ENCODE assay signal across 22 mouse cellular contexts in the genomic region with DNA sequence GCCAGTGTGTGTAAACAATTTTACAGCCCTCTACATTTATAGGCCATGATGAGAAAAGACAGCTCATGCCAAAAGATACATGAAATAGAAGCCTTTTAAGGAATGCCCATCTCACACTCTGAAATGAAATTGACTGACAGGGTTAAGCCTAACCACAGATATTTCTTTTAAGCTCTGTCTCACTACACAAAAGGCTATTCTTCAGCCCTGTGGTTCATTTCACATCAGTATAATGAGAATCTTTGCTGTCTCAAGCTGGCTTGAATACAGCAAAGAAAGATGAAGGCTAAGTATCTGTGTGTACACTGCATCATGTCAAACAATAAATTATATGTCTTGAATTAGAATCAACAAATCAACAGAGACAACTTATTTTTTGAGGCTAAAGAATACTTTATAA.
DNase-seq lines count a peak whose midpoint lies in the region; ATAC-seq lines count a peak whose summit lies in the region.
"Had no signal": no experiment of that assay in that cellular context is flagged by ENCODE, and none has a peak within 500 bp of the region (broad histone marks: within the 10 kb centered on the region; RNA-seq: fewer than 3 reads in every experiment).

No protein-coding gene starts in this region.

- H3K9ac ChIP-seq in forebrain, embryonic 12.5 days: no peak overlapping the region
- H3K9ac ChIP-seq in forebrain, embryonic 11.5 days (ENCODE audit: low read length): no peak overlapping the region
- H3K9ac ChIP-seq in hindbrain, embryonic 11.5 days (ENCODE audit: low read depth, low read length): no peak overlapping the region
- H3K9ac ChIP-seq in hindbrain, embryonic 13.5 days: no peak overlapping the region
- H3K9ac ChIP-seq in midbrain, embryonic 11.5 days (ENCODE audit: low read length): no peak overlapping the region
- no peak overlapping the region for H3K9ac ChIP-seq in midbrain, embryonic 16.5 days (ENCODE audit: low read depth, low read length)
- H3K9ac ChIP-seq: embryonic facial prominence, embryonic 12.5 days; embryonic facial prominence, embryonic 15.5 days had no signal

- no peaks in the 10 kb centered on the region for H3K36me3 ChIP-seq in forebrain, embryonic 12.5 days (replicated peaks)
- no peaks in the 10 kb centered on the region for H3K36me3 ChIP-seq in forebrain, embryonic 11.5 days (ENCODE audit: control insufficient read depth, insufficient read depth, low read length)
- no peaks in the 10 kb centered on the region for H3K36me3 ChIP-seq in hindbrain, embryonic 11.5 days (ENCODE audit: control insufficient read depth, insufficient read depth, low read length)
- H3K36me3 ChIP-seq in hindbrain, embryonic 13.5 days: no peaks in the 10 kb centered on the region
- H3K36me3 ChIP-seq in midbrain, embryonic 11.5 days (ENCODE audit: control insufficient read depth, insufficient read depth, low read length): no peaks in the 10 kb centered on the region
- H3K36me3 ChIP-seq in midbrain, embryonic 16.5 days (ENCODE audit: control insufficient read depth, insufficient read depth, low read length): no peaks in the 10 kb centered on the region
- H3K36me3 ChIP-seq: embryonic facial prominence, embryonic 12.5 days; embryonic facial prominence, embryonic 15.5 days had no signal

- no peak for DNase-seq in forebrain, embryonic 11.5 days (ENCODE audit: low spot score)
- DNase-seq in hindbrain, embryonic 11.5 days (ENCODE audit: low spot score): no peak
- no peak for DNase-seq in midbrain, embryonic 11.5 days (ENCODE audit: low spot score, missing footprints)
- DNase-seq in retina, embryonic 14.5 days (ENCODE audit: low spot score): peak; percentile 62
- no peak for DNase-seq in layer of hippocampus, postnatal 25 days (ENCODE audit: extremely low spot score in 1 of 2, low spot score in 1 of 2)
- DNase-seq: adrenal gland, postnatal 10 days; adrenal gland, postnatal 36 days; cerebellum, adult 11 months; cerebellum, adult 2 months; cerebellum, adult 9-11 months; cerebellum, postnatal 25 days; gastrocnemius, postnatal 10 days; heart, adult 11 months had no signal

- no peak overlapping the region for H3K27ac ChIP-seq in forebrain, embryonic 12.5 days
- H3K27ac ChIP-seq in forebrain, embryonic 11.5 days (ENCODE audit: low read depth, low read length): no peak overlapping the region
- H3K27ac ChIP-seq in hindbrain, embryonic 11.5 days (ENCODE audit: low read depth, low read length): no peak overlapping the region
- H3K27ac ChIP-seq in hindbrain, embryonic 13.5 days: no peak overlapping the region
- no peak overlapping the region; the same call in 1 of the 2 replicates for H3K27ac ChIP-seq in midbrain, embryonic 11.5 days (ENCODE audit: low read depth, low read length)
- no peak overlapping the region for H3K27ac ChIP-seq in midbrain, embryonic 16.5 days (ENCODE audit: low read length)
- H3K27ac ChIP-seq: embryonic facial prominence, embryonic 12.5 days; embryonic facial prominence, embryonic 15.5 days had no signal

- H3K4me1 ChIP-seq in forebrain, embryonic 12.5 days: peaks cover 2% of the 10 kb centered on the region; the same call in 1 of the 2 replicates
- H3K4me1 ChIP-seq in forebrain, embryonic 11.5 days (replicated peaks; ENCODE audit: control insufficient read depth, insufficient read depth, low read length): no peaks in the 10 kb centered on the region
- no peaks in the 10 kb centered on the region for H3K4me1 ChIP-seq in hindbrain, embryonic 11.5 days (replicated peaks; ENCODE audit: control insufficient read depth, insufficient read depth, low read length)
- H3K4me1 ChIP-seq in hindbrain, embryonic 13.5 days (replicated peaks): no peaks in the 10 kb centered on the region
- H3K4me1 ChIP-seq in midbrain, embryonic 11.5 days (ENCODE audit: control insufficient read depth, insufficient read depth, low read length): peaks cover 8% of the 10 kb centered on the region; the same call in 1 of the 2 replicates
- H3K4me1 ChIP-seq in midbrain, embryonic 16.5 days (ENCODE audit: control insufficient read depth, insufficient read depth, low read length): no peaks in the 10 kb centered on the region
- H3K4me1 ChIP-seq: embryonic facial prominence, embryonic 12.5 days; embryonic facial prominence, embryonic 15.5 days had no signal

- 0 out of 2 replicates have a peak, but pooled peaks have one; percentile 30 for ATAC-seq in forebrain, embryonic 12.5 days (ENCODE audit: low FRiP score)
- ATAC-seq in forebrain, embryonic 11.5 days (replicated peaks; ENCODE audit: low FRiP score): no peak
- ATAC-seq in hindbrain, embryonic 11.5 days (ENCODE audit: low FRiP score): peak; percentile 56; the same call in 1 of the 2 replicates
- ATAC-seq in hindbrain, embryonic 13.5 days (ENCODE audit: low FRiP score): no peak
- peak; percentile 79 for ATAC-seq in midbrain, embryonic 11.5 days (ENCODE audit: low FRiP score)
- no peak for ATAC-seq in midbrain, embryonic 16.5 days
- ATAC-seq: forebrain, embryonic 16.5 days; intestine, postnatal 0 days; Patski had no signal

- H3K27me3 ChIP-seq in forebrain, embryonic 12.5 days: no peaks in the 10 kb centered on the region
- H3K27me3 ChIP-seq in forebrain, embryonic 11.5 days (ENCODE audit: control insufficient read depth, insufficient read depth, low read length): no peaks in the 10 kb centered on the region
- H3K27me3 ChIP-seq in hindbrain, embryonic 11.5 days (ENCODE audit: control insufficient read depth, insufficient read depth, low read length): no peaks in the 10 kb centered on the region
- no peaks in the 10 kb centered on the region for H3K27me3 ChIP-seq in hindbrain, embryonic 13.5 days
- H3K27me3 ChIP-seq in midbrain, embryonic 11.5 days (ENCODE audit: control insufficient read depth, insufficient read depth, low read length): no peaks in the 10 kb centered on the region
- H3K27me3 ChIP-seq in midbrain, embryonic 16.5 days (ENCODE audit: control insufficient read depth, insufficient read depth, low read depth, low read length): no peaks in the 10 kb centered on the region
- H3K27me3 ChIP-seq: embryonic facial prominence, embryonic 12.5 days; embryonic facial prominence, embryonic 15.5 days; Patski had no signal

- no peak overlapping the region for H3K4me3 ChIP-seq in forebrain, embryonic 12.5 days (replicated peaks)
- H3K4me3 ChIP-seq in forebrain, embryonic 11.5 days (ENCODE audit: low read depth, low read length): no peak overlapping the region
- H3K4me3 ChIP-seq in hindbrain, embryonic 11.5 days (ENCODE audit: low read depth, low read length): no peak overlapping the region
- H3K4me3 ChIP-seq in hindbrain, embryonic 13.5 days: no peak overlapping the region
- H3K4me3 ChIP-seq in midbrain, embryonic 11.5 days (ENCODE audit: low read depth, low read length): no peak overlapping the region
- H3K4me3 ChIP-seq in midbrain, embryonic 16.5 days (ENCODE audit: low read depth, low read length): no peak overlapping the region
- H3K4me3 ChIP-seq: embryonic facial prominence, embryonic 12.5 days; embryonic facial prominence, embryonic 15.5 days had no signal

- H3K4me2 ChIP-seq in forebrain, embryonic 12.5 days: no peak overlapping the region
- H3K4me2 ChIP-seq in forebrain, embryonic 11.5 days (ENCODE audit: low read depth, low read length, severe bottlenecking): no peak overlapping the region
- H3K4me2 ChIP-seq in hindbrain, embryonic 11.5 days (replicated peaks; ENCODE audit: low read depth, low read length): no peak overlapping the region
- H3K4me2 ChIP-seq in hindbrain, embryonic 13.5 days: no peak overlapping the region
- no peak overlapping the region for H3K4me2 ChIP-seq in midbrain, embryonic 11.5 days
- H3K4me2 ChIP-seq in midbrain, embryonic 16.5 days (ENCODE audit: low read length): no peak overlapping the region
- H3K4me2 ChIP-seq: embryonic facial prominence, embryonic 12.5 days; embryonic facial prominence, embryonic 15.5 days; heart, embryonic 11.5 days had no signal

- no peaks in the 10 kb centered on the region for H3K9me3 ChIP-seq in forebrain, embryonic 12.5 days
- H3K9me3 ChIP-seq in forebrain, embryonic 11.5 days (ENCODE audit: control insufficient read depth, low read length): no peaks in the 10 kb centered on the region
- no peaks in the 10 kb centered on the region; the same call in 1 of the 2 replicates for H3K9me3 ChIP-seq in hindbrain, embryonic 11.5 days (ENCODE audit: control insufficient read depth, low read length)
- no peaks in the 10 kb centered on the region for H3K9me3 ChIP-seq in hindbrain, embryonic 13.5 days
- H3K9me3 ChIP-seq in midbrain, embryonic 11.5 days (ENCODE audit: control insufficient read depth, low read length): no peaks in the 10 kb centered on the region; the same call in 1 of the 2 replicates
- H3K9me3 ChIP-seq in midbrain, embryonic 16.5 days (replicated peaks; ENCODE audit: control insufficient read depth, low read length, poor library complexity, severe bottlenecking): no peaks in the 10 kb centered on the region
- H3K9me3 ChIP-seq: embryonic facial prominence, embryonic 12.5 days; embryonic facial prominence, embryonic 15.5 days had no signal

Comparison
In these comparisons a context has a peak if more than half of its experiments do, and no peak if none do; other contexts are left out.
1. ATAC-seq: peak in forebrain, embryonic 12.5 days (single experiment), hindbrain, embryonic 11.5 days (single experiment) and midbrain, embryonic 11.5 days (single experiment); none in forebrain, embryonic 11.5 days (single experiment), hindbrain, embryonic 13.5 days (single experiment) and midbrain, embryonic 16.5 days (single experiment).